Mouse (Mus musculus) bone marrow macrophage, adult 2 months (primary cell): ENCODE measurements around the gene Sugct.

Experiments used
- CTCF ChIP-seq: IDR thresholded peaks from 2 replicates; pipeline ENCODE4 v1.5.1; 2012; ENCODE audit warnings: low read depth, mild to moderate bottlenecking, low read length, moderate library complexity
- POLR2A ChIP-seq: IDR thresholded peaks from 2 replicates; pipeline ENCODE4 v1.6.1; 2012; ENCODE audit warnings: mild to moderate bottlenecking, low read depth, low read length, borderline replicate concordance

GRCm38 (mm10) chr13:16835111-16835510 lies 860.2 kb downstream of the Sugct start:
- no peak for TF ChIP-seq POLR2A
- TF ChIP-seq CTCF, result no peak
